Mouse (Mus musculus): ENCODE measurements around the gene Il4ra. TPM values are rescaled to one million over a fixed set of nuclear protein-coding genes. Genes with fewer than 3 reads are reported as not detected.

Il4ra gene
- polyA plus RNA-seq, 1 experiment from 2014 or later = 2.5 TPM

DNA sequence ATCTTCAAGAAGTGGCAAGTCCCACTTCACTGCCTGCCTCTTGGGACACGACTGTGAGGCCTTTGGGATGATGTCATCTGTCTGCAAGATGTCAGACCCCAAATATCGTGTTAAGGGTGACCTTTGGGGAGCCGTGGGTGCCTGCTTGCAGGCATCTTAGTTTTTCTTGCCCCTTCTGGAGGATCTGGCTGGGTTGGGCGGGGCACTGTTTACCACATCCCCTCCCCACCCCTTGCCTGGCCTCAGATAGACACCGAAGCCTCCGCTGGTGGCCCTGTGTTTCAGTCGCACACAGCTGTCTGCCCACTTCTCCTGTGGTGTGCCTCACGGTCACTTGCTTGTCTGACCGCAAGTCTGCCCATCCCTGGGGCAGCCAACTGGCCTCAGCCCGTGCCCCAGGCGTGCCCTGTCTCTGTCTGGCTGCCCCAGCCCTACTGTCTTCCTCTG is 51.3 kb downstream of the Il4ra start, which contains the start of gene Il21r:
TSS of gene Il21r (plus strand) at position 245 of the 447 bp plus-strand sequence.
- no peak within 1 kb of the TSS for H3K9ac ChIP-seq (ENCODE audit: low read depth, low read length)
- no peak within 1 kb of the TSS for H3K4me2 ChIP-seq (replicated peaks; ENCODE audit: low read depth, low read length)
- 70% methylated on average over 11 of the region's 11 CpGs for WGBS
- H3K4me1 ChIP-seq (replicated peaks; ENCODE audit: control insufficient read depth, insufficient read depth, low read length) = no peaks in the 10 kb centered on the region
- H3K27me3 ChIP-seq (ENCODE audit: control insufficient read depth, insufficient read depth, low read length) = no peaks in the 10 kb centered on the region
- no peak within 1 kb of the TSS for H3K4me3 ChIP-seq (ENCODE audit: low read depth, low read length)
- ATAC-seq (ENCODE audit: low FRiP score) (no peak), DNase-seq (ENCODE audit: low spot score) (no peak)
- H3K9me3 ChIP-seq (ENCODE audit: control insufficient read depth, low read length) = no peaks in the 10 kb centered on the region
- H3K36me3 ChIP-seq (ENCODE audit: control insufficient read depth, insufficient read depth, low read length) = no peaks in the 10 kb centered on the region
- H3K27ac ChIP-seq (ENCODE audit: low read depth, low read length) = no peak within 1 kb of the TSS

GRCm38 (mm10) chr7:125604362-125605319 is 52.7 kb downstream of the Il4ra start:
- Histone ChIP-seq H3K4me3 (ENCODE audit: low read depth, low read length) (no peak overlapping the region), H3K4me1 (replicated peaks; ENCODE audit: control insufficient read depth, insufficient read depth, low read length) (no peaks in the 10 kb centered on the region), H3K4me2 (replicated peaks; ENCODE audit: low read depth, low read length) (no peak overlapping the region), H3K27me3 (ENCODE audit: control insufficient read depth, insufficient read depth, low read length) (no peaks in the 10 kb centered on the region), H3K27ac (ENCODE audit: low read depth, low read length) (no peak overlapping the region), H3K36me3 (ENCODE audit: control insufficient read depth, insufficient read depth, low read length) (no peaks in the 10 kb centered on the region), H3K9me3 (ENCODE audit: control insufficient read depth, low read length) (no peaks in the 10 kb centered on the region), H3K9ac (ENCODE audit: low read depth, low read length) (no peak overlapping the region)
- DNase-seq (ENCODE audit: low spot score) (no peak), ATAC-seq (ENCODE audit: low FRiP score) (no peak)
- 81% methylated on average over 12 of the region's 12 CpGs for WGBS

GRCm38 (mm10) chr7:125605725-125606139 is 53.8 kb downstream of the Il4ra start:
- H3K4me3 ChIP-seq (ENCODE audit: low read depth, low read length) = no peak overlapping the region
- 60% methylated on average over 4 of the region's 4 CpGs for WGBS
- no peak overlapping the region for H3K4me2 ChIP-seq (replicated peaks; ENCODE audit: low read depth, low read length)
- no peak for ATAC-seq (ENCODE audit: low FRiP score)
- H3K4me1 ChIP-seq (replicated peaks; ENCODE audit: control insufficient read depth, insufficient read depth, low read length) = no peaks in the 10 kb centered on the region
- H3K27me3 ChIP-seq (ENCODE audit: control insufficient read depth, insufficient read depth, low read length) = no peaks in the 10 kb centered on the region
- H3K9ac ChIP-seq (ENCODE audit: low read depth, low read length) = no peak overlapping the region
- no peaks in the 10 kb centered on the region for H3K9me3 ChIP-seq (ENCODE audit: control insufficient read depth, low read length)
- no peaks in the 10 kb centered on the region for H3K36me3 ChIP-seq (ENCODE audit: control insufficient read depth, insufficient read depth, low read length)
- DNase-seq (ENCODE audit: low spot score) = no peak
- H3K27ac ChIP-seq (ENCODE audit: low read depth, low read length) = no peak overlapping the region

- Histone ChIP-seq H3K9ac (ENCODE audit: low read depth, low read length) (no peak overlapping the region), H3K27ac (ENCODE audit: low read depth, low read length) (no peak overlapping the region), H3K27me3 (ENCODE audit: control insufficient read depth, insufficient read depth, low read length) (no peaks in the 10 kb centered on the region), H3K4me2 (replicated peaks; ENCODE audit: low read depth, low read length) (no peak overlapping the region), H3K9me3 (ENCODE audit: control insufficient read depth, low read length) (no peaks in the 10 kb centered on the region), H3K4me1 (replicated peaks; ENCODE audit: control insufficient read depth, insufficient read depth, low read length) (no peaks in the 10 kb centered on the region), H3K4me3 (ENCODE audit: low read depth, low read length) (no peak overlapping the region), H3K36me3 (ENCODE audit: control insufficient read depth, insufficient read depth, low read length) (no peaks in the 10 kb centered on the region)
- ATAC-seq (ENCODE audit: low FRiP score) (no peak), DNase-seq (ENCODE audit: low spot score) (no peak)
- 66% methylated on average over 2 of the region's 2 CpGs for WGBS
Measured at GRCm38 (mm10) chr7:125606265-125607164, 54.6 kb downstream of the Il4ra start.

- Histone ChIP-seq H3K4me1 (replicated peaks; ENCODE audit: control insufficient read depth, insufficient read depth, low read length) (no peaks in the 10 kb centered on the region), H3K27me3 (ENCODE audit: control insufficient read depth, insufficient read depth, low read length) (no peaks in the 10 kb centered on the region), H3K9me3 (ENCODE audit: control insufficient read depth, low read length) (no peaks in the 10 kb centered on the region), H3K4me3 (ENCODE audit: low read depth, low read length) (no peak overlapping the region), H3K9ac (ENCODE audit: low read depth, low read length) (no peak overlapping the region), H3K4me2 (replicated peaks; ENCODE audit: low read depth, low read length) (no peak overlapping the region), H3K27ac (ENCODE audit: low read depth, low read length) (no peak overlapping the region), H3K36me3 (ENCODE audit: control insufficient read depth, insufficient read depth, low read length) (no peaks in the 10 kb centered on the region)
- ATAC-seq (ENCODE audit: low FRiP score) (no peak), DNase-seq (ENCODE audit: low spot score) (no peak)
- 62% methylated on average over 6 of the region's 6 CpGs for whole genome bisulfite sequencing
Measured at GRCm38 (mm10) chr7:125607384-125608182, 55.7 kb downstream of the Il4ra start.

- Histone ChIP-seq H3K4me1 (replicated peaks; ENCODE audit: control insufficient read depth, insufficient read depth, low read length) (no peaks in the 10 kb centered on the region), H3K4me2 (replicated peaks; ENCODE audit: low read depth, low read length) (no peak overlapping the region), H3K4me3 (ENCODE audit: low read depth, low read length) (no peak overlapping the region), H3K27ac (ENCODE audit: low read depth, low read length) (no peak overlapping the region), H3K9me3 (ENCODE audit: control insufficient read depth, low read length) (no peaks in the 10 kb centered on the region), H3K9ac (ENCODE audit: low read depth, low read length) (no peak overlapping the region), H3K36me3 (ENCODE audit: control insufficient read depth, insufficient read depth, low read length) (no peaks in the 10 kb centered on the region), H3K27me3 (ENCODE audit: control insufficient read depth, insufficient read depth, low read length) (no peaks in the 10 kb centered on the region)
- no peak for DNase-seq (ENCODE audit: low spot score)
- 90% methylated on average over 4 of the region's 4 CpGs for WGBS
- ATAC-seq (ENCODE audit: low FRiP score) = no peak
Measured at GRCm38 (mm10) chr7:125608183-125608688, 56.3 kb downstream of the Il4ra start.

GRCm38 (mm10) chr7:125613579-125613978 is 61.7 kb downstream of the Il4ra start:
- Histone ChIP-seq H3K9ac (ENCODE audit: low read depth, low read length) (no peak overlapping the region), H3K36me3 (ENCODE audit: control insufficient read depth, insufficient read depth, low read length) (no peaks in the 10 kb centered on the region), H3K27ac (ENCODE audit: low read depth, low read length) (no peak overlapping the region), H3K27me3 (ENCODE audit: control insufficient read depth, insufficient read depth, low read length) (no peaks in the 10 kb centered on the region), H3K4me3 (ENCODE audit: low read depth, low read length) (no peak overlapping the region), H3K9me3 (ENCODE audit: control insufficient read depth, low read length) (no peaks in the 10 kb centered on the region), H3K4me1 (replicated peaks; ENCODE audit: control insufficient read depth, insufficient read depth, low read length) (no peaks in the 10 kb centered on the region), H3K4me2 (replicated peaks; ENCODE audit: low read depth, low read length) (no peak overlapping the region)
- DNase-seq (ENCODE audit: low spot score) (no peak), ATAC-seq (ENCODE audit: low FRiP score) (no peak)
- WGBS = 88% methylated on average over 5 of the region's 5 CpGs

- H3K4me3 ChIP-seq (ENCODE audit: low read depth, low read length) = no peak overlapping the region
- no peak for DNase-seq (ENCODE audit: low spot score)
- no peak overlapping the region for H3K27ac ChIP-seq (ENCODE audit: low read depth, low read length)
- WGBS = 88% methylated on average over 7 of the region's 7 CpGs
- H3K4me1 ChIP-seq (replicated peaks; ENCODE audit: control insufficient read depth, insufficient read depth, low read length) = no peaks in the 10 kb centered on the region
- H3K4me2 ChIP-seq (replicated peaks; ENCODE audit: low read depth, low read length) = no peak overlapping the region
- no peaks in the 10 kb centered on the region for H3K9me3 ChIP-seq (ENCODE audit: control insufficient read depth, low read length)
- no peak for ATAC-seq (ENCODE audit: low FRiP score)
- no peaks in the 10 kb centered on the region for H3K27me3 ChIP-seq (ENCODE audit: control insufficient read depth, insufficient read depth, low read length)
- H3K9ac ChIP-seq (ENCODE audit: low read depth, low read length) = no peak overlapping the region
- H3K36me3 ChIP-seq (ENCODE audit: control insufficient read depth, insufficient read depth, low read length) = no peaks in the 10 kb centered on the region
Measured at GRCm38 (mm10) chr7:125615453-125615852, 63.5 kb downstream of the Il4ra start.

Data from hindbrain, embryonic 11.5 days (tissue).